Mouse (Mus musculus) inflammation-experienced regulatory T-cells, adult 16 weeks (primary cell): ENCODE measurements around the gene Gm10842. TPM values are rescaled to one million over a fixed set of nuclear protein-coding genes. Genes with fewer than 3 reads are reported as not detected.

ENCODE experiments used
- polyA plus RNA-seq: library from polyadenylated mRNA; unstranded; fragments of 100-300 nt; shearing (Covaris generic); gene quantifications from one replicate; pipeline ENCODE4 v1.2.1, GENCODE M21; 2017

Gm10842 gene
- polyA plus RNA-seq = not detected

GRCm38 (mm10) chr11:105146593-105146992, at the start of gene Gm10842:
Gene Gm10842 (plus strand): TSS chr11:105146893.

GRCm38 (mm10) chr11:105125735-105126519, 20.8 kb upstream of the Gm10842 start, which contains the start of gene Mettl2:
Gene Mettl2 (plus strand): TSS chr11:105126425.

GRCm38 (mm10) chr11:105178516-105178915, 31.8 kb downstream of the Gm10842 start, which contains the start of gene Tlk2:
Gene Tlk2 (plus strand): TSS chr11:105178807.

Other genes starting within 250 kb of the Gm10842 start
- gene Efcab3, start 83.3 kb upstream of the Gm10842 start, polyA plus RNA-seq = not detected
- gene Mettl2, start 20.5 kb upstream of the Gm10842 start, polyA plus RNA-seq = 29.0 TPM
- gene Tlk2, start 31.9 kb downstream of the Gm10842 start, polyA plus RNA-seq = 13.6 TPM
- not detected for gene Mrc2, start 145.8 kb downstream of the Gm10842 start, polyA plus RNA-seq